Mouse (Mus musculus) myocyte (in vitro differentiated cells): Measurements from ENCODE around the gene Esam.
A peak's percentile ranks its signal among the peaks of the same experiment; 100 is the strongest.

Source experiments
- CEBPB ChIP-seq: IDR thresholded peaks from 2 replicates; pipeline ENCODE4 v1.6.1; 2011; ENCODE audit warnings: mild to moderate bottlenecking, moderate library complexity; ENCODE audit not compliant: poor library complexity, insufficient read depth, severe bottlenecking
- E2F4 ChIP-seq: IDR thresholded peaks from one replicate; pipeline ENCODE4 v1.6.1; 2011; ENCODE audit warnings: mild to moderate bottlenecking, control low read depth, moderate library complexity; ENCODE audit not compliant: insufficient read depth
- MYOD1 ChIP-seq, 3 experiments: IDR thresholded peaks; one replicate each; pipeline ENCODE4 v1.6.1; 2011; ENCODE audit warnings: control low read depth in 2 of 3, low read depth in 2 of 3, mild to moderate bottlenecking in 2 of 3, moderate library complexity in 1 of 3; ENCODE audit not compliant: insufficient read length in 2 of 3, control insufficient read depth in 1 of 3
- MYOG ChIP-seq, 3 experiments: IDR thresholded peaks; one replicate each; pipeline ENCODE4 v1.6.1; 2011; ENCODE audit warnings: control low read depth in 2 of 3, low read depth in 2 of 3, mild to moderate bottlenecking in 2 of 3; ENCODE audit not compliant: insufficient read length in 2 of 3, control insufficient read depth in 1 of 3, insufficient read depth in 1 of 3
- POLR2A ChIP-seq: IDR thresholded peaks from one replicate; pipeline ENCODE4 v1.6.1; 2011; ENCODE audit warnings: low read depth, mild to moderate bottlenecking, control low read depth, moderate library complexity; ENCODE audit not compliant: insufficient read length
- POLR2AphosphoS2 ChIP-seq: IDR thresholded peaks from one replicate; pipeline ENCODE4 v1.6.1; 2011; ENCODE audit warnings: low read depth, control low read depth; ENCODE audit not compliant: insufficient read length
- TCF12 ChIP-seq: IDR thresholded peaks from one replicate; pipeline ENCODE4 v1.6.1; 2011; ENCODE audit warnings: mild to moderate bottlenecking, control low read depth; ENCODE audit not compliant: poor library complexity, insufficient read depth, severe bottlenecking
- USF1 ChIP-seq: IDR thresholded peaks from one replicate; pipeline ENCODE4 v1.6.1; 2011; ENCODE audit warnings: low read depth, mild to moderate bottlenecking, control low read depth, moderate library complexity

DNA sequence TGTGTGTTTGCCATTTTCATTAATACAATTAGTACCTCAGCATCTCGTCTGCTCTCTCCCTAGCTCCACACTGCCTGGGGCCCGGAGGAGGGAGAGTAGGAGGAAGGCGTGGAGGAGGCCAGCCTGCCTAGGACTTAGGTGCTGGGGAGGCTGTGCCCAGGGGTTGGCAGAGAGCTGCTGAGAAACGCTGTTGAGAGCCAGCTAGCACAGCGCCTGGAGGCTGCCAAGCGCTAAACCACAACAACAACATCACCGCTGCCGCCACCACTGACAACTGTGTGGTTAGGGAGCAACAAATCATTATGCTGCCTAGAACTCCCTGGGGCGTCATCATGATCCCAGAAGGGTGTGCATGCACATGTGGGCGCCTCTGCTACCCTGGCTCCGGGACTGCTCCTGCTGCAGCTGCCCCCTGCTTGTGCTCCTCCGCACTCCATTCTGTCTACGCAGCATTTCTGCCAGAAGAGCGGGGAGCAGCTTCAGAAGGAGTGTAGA, 48.6 kb downstream of the Esam start:
- TF ChIP-seq POLR2A (no peak), CEBPB (no peak), USF1 (no peak), TCF12 (no peak), MYOD1 (IDR thresholded peaks at IDR 0.05; ENCODE audit: control insufficient read depth in 1 of 3, insufficient read length in 2 of 3, low read depth in 2 of 3) (no peak), POLR2AphosphoS2 (no peak), MYOG (IDR thresholded peaks at IDR 0.05; ENCODE audit: control insufficient read depth in 1 of 3, insufficient read depth in 1 of 3, insufficient read length in 2 of 3, low read depth in 2 of 3) (peak in 2 of 3 experiments; percentile 8 to 47), E2F4 (no peak)
